Mouse (Mus musculus) ES-CJ7 (cell line): Measurements from ENCODE around the gene C1qb.

Source experiments
- DNase-seq: peaks from one replicate; pipeline ENCODE4 v3.0.0; 2011; ENCODE audit warnings: low read depth, low spot score

The C1qb gene

GRCm38 (mm10) chr4:136847166-136847565, 38.8 kb downstream of the C1qb start:
- DNase-seq, result no peak

GRCm38 (mm10) chr4:136842802-136843201, 43.2 kb downstream of the C1qb start:
- DNase-seq, result no peak

GRCm38 (mm10) chr4:136842033-136842432, 44.0 kb downstream of the C1qb start:
- no peak for DNase-seq

GRCm38 (mm10) chr4:136841056-136841455, 44.9 kb downstream of the C1qb start:
- DNase-seq, result peak; percentile 81

GRCm38 (mm10) chr4:136838462-136838861, 47.5 kb downstream of the C1qb start:
- no peak for DNase-seq

- DNase-seq, result no peak
Measured at GRCm38 (mm10) chr4:136838026-136838425, 48.0 kb downstream of the C1qb start.

- DNase-seq, result no peak
Measured at GRCm38 (mm10) chr4:136836387-136836931, 49.5 kb downstream of the C1qb start.

- DNase-seq, result peak; percentile 48
Measured at GRCm38 (mm10) chr4:136835621-136836386, 50.2 kb downstream of the C1qb start, which contains the start of gene Ephb2. Ephb2 (minus strand) TSS chr4:136835988.

GRCm38 (mm10) chr4:136834815-136835620, 51.0 kb downstream of the C1qb start:
- DNase-seq, result no peak

GRCm38 (mm10) chr4:136834439-136834814, 51.6 kb downstream of the C1qb start:
- DNase-seq, result peak; percentile 39

GRCm38 (mm10) chr4:136833619-136834351, 52.2 kb downstream of the C1qb start:
- no peak for DNase-seq

- DNase-seq, result no peak
Measured at GRCm38 (mm10) chr4:136832559-136833232, 53.3 kb downstream of the C1qb start.

GRCm38 (mm10) chr4:136830272-136830823, 55.6 kb downstream of the C1qb start:
- peak; percentile 72 for DNase-seq
